Mouse (Mus musculus) G1E (cell line): ENCODE results near the gene Plac8.

ENCODE experiments used
- CTCF ChIP-seq: IDR thresholded peaks from 2 replicates; pipeline ENCODE4 v1.5.1; 2012; ENCODE audit warnings: low read depth, low read length, inconsistent platforms, mixed read lengths
- POLR2AphosphoS5 ChIP-seq: IDR thresholded peaks from 2 replicates; pipeline ENCODE4 v1.6.1; 2012; ENCODE audit warnings: low read depth, low read length, inconsistent platforms; ENCODE audit not compliant: insufficient replicate concordance

- no peak for TF ChIP-seq CTCF
- no peak for TF ChIP-seq POLR2AphosphoS5
These were observed 23.8 kb downstream of the Plac8 start for GRCm38 (mm10) chr5:100548236-100548635.
